Mouse (Mus musculus) CH12.LX (cell line): Measurements from ENCODE around the gene Tmem50b. TPM values are rescaled to one million over a fixed set of nuclear protein-coding genes. Genes with fewer than 3 reads are reported as not detected.

ENCODE experiments used
- DNase-seq: peaks from one replicate; pipeline ENCODE4 v3.0.0-alpha.2; 2013; ENCODE audit errors: extremely low read depth
- H3K27ac ChIP-seq: 2 replicates; pipeline ENCODE4 v1.5.1; 2012; ENCODE audit warnings: low read depth, mild to moderate bottlenecking, control low read depth, moderate library complexity; ENCODE audit not compliant: insufficient read depth
- H3K27me3 ChIP-seq: replicated peaks from 2 replicates; pipeline ENCODE3; 2012; ENCODE audit warnings: inconsistent platforms
- H3K36me3 ChIP-seq, 2 experiments: replicated peaks in 1 of 2; 2 replicates each; pipeline versions ENCODE3 to v1.6.1; 2012; ENCODE audit warnings: inconsistent platforms in 1 of 2, low read length in 1 of 2, mild to moderate bottlenecking in 1 of 2, mixed read lengths in 1 of 2, moderate library complexity in 1 of 2; ENCODE audit not compliant: control insufficient read depth in 1 of 2, insufficient read depth in 1 of 2
- H3K4me1 ChIP-seq, 2 experiments: 2 replicates each; pipeline ENCODE4 v1.6.1; 2012; ENCODE audit warnings: inconsistent platforms in 1 of 2, moderate library complexity in 1 of 2; ENCODE audit not compliant: insufficient read depth in 2 of 2, control insufficient read depth in 1 of 2
- H3K4me2 ChIP-seq: 2 replicates; pipeline ENCODE4 v1.6.1; 2012; ENCODE audit warnings: low read depth, mild to moderate bottlenecking, control low read depth; ENCODE audit not compliant: poor library complexity, insufficient read depth, severe bottlenecking
- H3K4me3 ChIP-seq, 3 experiments: fragments of 150-350 bp in 1 of 3; sonication (generic) in 1 of 3; replicated peaks in 1 of 3; 2 replicates each; pipeline versions ENCODE3 to v1.5.1; 2011 to 2012; ENCODE audit warnings: low read depth in 2 of 3, low read length in 2 of 3, mild to moderate bottlenecking in 2 of 3, moderate library complexity in 2 of 3, control low read depth in 1 of 3, improper control_type of control experiment in 1 of 3, inconsistent platforms in 1 of 3, mixed read lengths in 1 of 3; ENCODE audit not compliant: poor library complexity in 1 of 3
- H3K79me2 ChIP-seq: replicated peaks from 2 replicates; pipeline ENCODE4 v1.6.1; 2012; ENCODE audit warnings: mild to moderate bottlenecking, moderate library complexity; ENCODE audit not compliant: control insufficient read depth, poor library complexity, insufficient read depth, severe bottlenecking; ENCODE audit errors: extremely low read depth
- H3K9ac ChIP-seq: 2 replicates; pipeline ENCODE4 v1.6.1; 2012; ENCODE audit warnings: low read depth, mild to moderate bottlenecking, control low read depth, moderate library complexity; ENCODE audit not compliant: insufficient read depth
- H3K9me3 ChIP-seq: replicated peaks from 2 replicates; pipeline ENCODE3; 2012; ENCODE audit warnings: low read length, inconsistent platforms, mixed read lengths
- BHLHE40 ChIP-seq: IDR thresholded peaks from 2 replicates; pipeline ENCODE4 v1.6.1; 2011; ENCODE audit warnings: mild to moderate bottlenecking, low read depth, low read length, improper control_type of control experiment
- CHD1 ChIP-seq: IDR thresholded peaks from 2 replicates; pipeline ENCODE4 v1.6.1; 2012; ENCODE audit warnings: low read depth, low read length, improper control_type of control experiment, inconsistent platforms
- CHD2 ChIP-seq: IDR thresholded peaks from 2 replicates; pipeline ENCODE4 v1.6.1; 2011; ENCODE audit warnings: low read length, improper control_type of control experiment
- CTCF ChIP-seq, 2 experiments: IDR thresholded peaks in 1 of 2; conservative IDR thresholded peaks in 1 of 2; 2 replicates each; pipeline ENCODE4 v1.5.1; 2011 to 2012; ENCODE audit warnings: low read depth in 2 of 2, low read length in 2 of 2, improper control_type of control experiment in 1 of 2, inconsistent platforms in 1 of 2, mild to moderate bottlenecking in 1 of 2, moderate library complexity in 1 of 2
- E2F4 ChIP-seq: IDR thresholded peaks from 2 replicates; pipeline ENCODE4 v1.6.1; 2011; ENCODE audit warnings: low read depth, low read length, improper control_type of control experiment; ENCODE audit not compliant: insufficient replicate concordance
- ELF1 ChIP-seq: IDR thresholded peaks from 2 replicates; pipeline ENCODE4 v1.6.1; 2014; ENCODE audit warnings: low read depth, mild to moderate bottlenecking, inconsistent platforms, low read length, improper control_type of control experiment
- EP300 ChIP-seq: IDR thresholded peaks from 2 replicates; pipeline ENCODE4 v1.6.1; 2011; ENCODE audit warnings: low read length, improper control_type of control experiment
- ETS1 ChIP-seq: conservative IDR thresholded peaks from 2 replicates; pipeline ENCODE4 v1.6.1; 2012; ENCODE audit warnings: low read depth, mild to moderate bottlenecking, inconsistent platforms, low read length, improper control_type of control experiment, moderate library complexity
- GABPA ChIP-seq: IDR thresholded peaks from 2 replicates; pipeline ENCODE4 v1.6.1; 2012; ENCODE audit warnings: low read depth, low read length, improper control_type of control experiment, inconsistent platforms; ENCODE audit not compliant: insufficient replicate concordance
- HCFC1 ChIP-seq: IDR thresholded peaks from 2 replicates; pipeline ENCODE4 v1.6.1; 2012; ENCODE audit warnings: low read depth, mild to moderate bottlenecking, inconsistent platforms, low read length, improper control_type of control experiment
- IRF4 ChIP-seq: IDR thresholded peaks from 2 replicates; pipeline ENCODE4 v1.6.1; 2014; ENCODE audit warnings: low read depth, mild to moderate bottlenecking, inconsistent platforms, low read length, improper control_type of control experiment
- JUN ChIP-seq: IDR thresholded peaks from 2 replicates; pipeline ENCODE4 v1.6.1; 2011; ENCODE audit warnings: low read depth, mild to moderate bottlenecking, low read length, improper control_type of control experiment, moderate library complexity; ENCODE audit not compliant: insufficient read depth
- JUND ChIP-seq: conservative IDR thresholded peaks from 2 replicates; pipeline ENCODE4 v1.6.1; 2011; ENCODE audit warnings: low read depth, low read length, improper control_type of control experiment
- KAT2A ChIP-seq: IDR thresholded peaks from 2 replicates; pipeline ENCODE4 v1.6.1; 2012; ENCODE audit warnings: low read length, improper control_type of control experiment, inconsistent platforms; ENCODE audit not compliant: insufficient replicate concordance
- MAFK ChIP-seq: IDR thresholded peaks from 2 replicates; pipeline ENCODE4 v1.6.1; 2011; ENCODE audit warnings: low read length, improper control_type of control experiment; ENCODE audit not compliant: insufficient replicate concordance
- MAX ChIP-seq: IDR thresholded peaks from 2 replicates; pipeline ENCODE4 v1.6.1; 2011; ENCODE audit warnings: low read length, improper control_type of control experiment
- MAZ ChIP-seq: IDR thresholded peaks from 2 replicates; pipeline ENCODE4 v1.6.1; 2012; ENCODE audit warnings: low read depth, mild to moderate bottlenecking, inconsistent platforms, low read length, improper control_type of control experiment, moderate library complexity
- MEF2A ChIP-seq: IDR thresholded peaks from 2 replicates; pipeline ENCODE4 v1.6.1; 2014; ENCODE audit warnings: low read depth, mild to moderate bottlenecking, inconsistent platforms, low read length, improper control_type of control experiment, borderline replicate concordance
- MXI1 ChIP-seq: IDR thresholded peaks from 2 replicates; pipeline ENCODE4 v1.6.1; 2011; ENCODE audit warnings: mild to moderate bottlenecking, low read depth, low read length, improper control_type of control experiment
- MYC ChIP-seq: IDR thresholded peaks from 2 replicates; pipeline ENCODE4 v1.6.1; 2011; ENCODE audit warnings: low read depth, mild to moderate bottlenecking, improper control_type of control experiment, low read length
- NELFE ChIP-seq: IDR thresholded peaks from 2 replicates; pipeline ENCODE4 v1.6.1; 2011; ENCODE audit warnings: low read depth, low read length, improper control_type of control experiment
- NRF1 ChIP-seq: IDR thresholded peaks from 2 replicates; pipeline ENCODE4 v1.6.1; 2014; ENCODE audit warnings: low read depth, mild to moderate bottlenecking, inconsistent platforms, low read length, improper control_type of control experiment, moderate library complexity
- PAX5 ChIP-seq: IDR thresholded peaks from 2 replicates; pipeline ENCODE4 v1.6.1; 2012; ENCODE audit warnings: low read length, inconsistent platforms, mixed read lengths
- POLR2A ChIP-seq: IDR thresholded peaks from 2 replicates; pipeline ENCODE4 v1.6.1; 2011; ENCODE audit warnings: low read depth, mild to moderate bottlenecking, improper control_type of control experiment, low read length
- POLR2AphosphoS2 ChIP-seq: IDR thresholded peaks from 2 replicates; pipeline ENCODE4 v1.6.1; 2011; ENCODE audit warnings: low read depth, low read length, improper control_type of control experiment
- RAD21 ChIP-seq: IDR thresholded peaks from 2 replicates; pipeline ENCODE4 v1.6.1; 2011; ENCODE audit warnings: low read depth, mild to moderate bottlenecking, low read length, improper control_type of control experiment, moderate library complexity
- RCOR1 ChIP-seq: conservative IDR thresholded peaks from 2 replicates; pipeline ENCODE4 v1.6.1; 2012; ENCODE audit warnings: low read depth, mild to moderate bottlenecking, inconsistent platforms, low read length, improper control_type of control experiment
- SIN3A ChIP-seq: IDR thresholded peaks from 2 replicates; pipeline ENCODE4 v1.6.1; 2012; ENCODE audit warnings: low read length, improper control_type of control experiment, inconsistent platforms
- SMC3 ChIP-seq: IDR thresholded peaks from 2 replicates; pipeline ENCODE4 v1.6.1; 2011; ENCODE audit warnings: low read depth, low read length, improper control_type of control experiment
- TBP ChIP-seq: conservative IDR thresholded peaks from 2 replicates; pipeline ENCODE4 v1.6.1; 2011; ENCODE audit warnings: low read depth, low read length, improper control_type of control experiment
- TCF12 ChIP-seq: IDR thresholded peaks from 2 replicates; pipeline ENCODE4 v1.6.1; 2014; ENCODE audit warnings: low read depth, mild to moderate bottlenecking, inconsistent platforms, low read length, improper control_type of control experiment
- UBTF ChIP-seq: IDR thresholded peaks from 2 replicates; pipeline ENCODE4 v1.6.1; 2012; ENCODE audit warnings: low read depth, mild to moderate bottlenecking, inconsistent platforms, low read length, improper control_type of control experiment, moderate library complexity
- USF1 ChIP-seq: IDR thresholded peaks from 2 replicates; pipeline ENCODE4 v1.6.1; 2014; ENCODE audit warnings: low read depth, mild to moderate bottlenecking, inconsistent platforms, low read length, improper control_type of control experiment
- USF2 ChIP-seq: conservative IDR thresholded peaks from 2 replicates; pipeline ENCODE4 v1.6.1; 2011; ENCODE audit warnings: low read depth, low read length, improper control_type of control experiment
- ZC3H11A ChIP-seq: IDR thresholded peaks from 2 replicates; pipeline ENCODE4 v1.6.1; 2012; ENCODE audit warnings: low read depth, mild to moderate bottlenecking, inconsistent platforms, low read length, improper control_type of control experiment
- ZKSCAN1 ChIP-seq: IDR thresholded peaks from 2 replicates; pipeline ENCODE4 v1.6.1; 2012; ENCODE audit warnings: low read depth, inconsistent platforms, low read length, improper control_type of control experiment, borderline replicate concordance
- ZMIZ1 ChIP-seq: IDR thresholded peaks from 2 replicates; pipeline ENCODE4 v1.6.1; 2012; ENCODE audit warnings: low read depth, mild to moderate bottlenecking, inconsistent platforms, low read length, improper control_type of control experiment
- ZNF384 ChIP-seq: IDR thresholded peaks from 2 replicates; pipeline ENCODE4 v1.6.1; 2012; ENCODE audit warnings: low read depth, low read length, improper control_type of control experiment, inconsistent platforms
- dilution Hi-C: fragments of 300-500 bp; cut with MboI; formaldehyde crosslinking; loops from 2 replicates; pipeline ENCODE4 v1.14.3; 2020; ENCODE audit warnings: low sequenced_read_pairs; ENCODE audit not compliant: extremely low pct_unique_long_range_greater_than_20kb, extremely low pct_ligation_motif_present
- in situ Hi-C: fragments of 300-500 bp; cut with MboI; formaldehyde crosslinking; loops from 3 replicates; pipeline ENCODE4 v1.14.3; 2019; ENCODE audit warnings: low sequenced_read_pairs, low pct_ligation_motif_present, low pct_unique_long_range_greater_than_20kb, mixed read lengths
- polyA plus RNA-seq: library from polyadenylated mRNA; unstranded; fragments of >175 nt; gene quantifications from 2 replicates; pipeline ENCODE4 v1.2.1, GENCODE M21; 2012; ENCODE audit warnings: low read depth; ENCODE audit not compliant: insufficient read length
- total RNA-seq, 2 experiments: library from RNA; depleted of rRNA; stranded (reverse); fragments of 300-350 nt in 1 of 2; fragments of >200 nt in 1 of 2; gene quantifications; 2 replicates each; pipeline ENCODE4 v1.2.3; 2012 to 2014

Gene Tmem50b
- total and polyA plus RNA-seq, 3 experiments, result 6.1 to 15.9 (median 12.7) TPM

- Histone ChIP-seq H3K9ac (no peak overlapping the region), H3K9me3 (no peaks in the 10 kb centered on the region), H3K79me2 (no peaks in the 10 kb centered on the region), H3K4me3 (no peak overlapping the region), H3K4me1 (peaks cover 5 to 15% of the 10 kb centered on the region in 2 experiments; a peak in 3 of 4 replicates), H3K36me3 (peaks cover 7 to 48% of the 10 kb centered on the region in 2 experiments), H3K27ac (no peak overlapping the region), H3K27me3 (no peaks in the 10 kb centered on the region), H3K4me2 (no peak overlapping the region)
- peak; percentile 74 for DNase-seq
- TF ChIP-seq USF1 (no peak), ETS1 (no peak), HCFC1 (no peak), CTCF (conservative IDR thresholded peaks at IDR 0.05 in 1 of 2, IDR thresholded peaks at IDR 0.05 in 1 of 2; ENCODE audit: low read depth in 2 of 2, low read length in 2 of 2) (peak; percentile 75 to 91), TCF12 (no peak), NRF1 (no peak), UBTF (no peak), MAFK (no peak), RCOR1 (no peak), ZC3H11A (peak; percentile 74), PAX5 (no peak), ZKSCAN1 (no peak), POLR2AphosphoS2 (no peak), USF2 (no peak), MAZ (no peak), ZNF384 (no peak), EP300 (no peak), MAX (no peak), TBP (no peak), POLR2A (no peak), KAT2A (no peak), SIN3A (no peak), E2F4 (no peak), ELF1 (no peak), NELFE (peak; percentile 50; the same call in 1 of the 2 replicates), JUND (0 out of 2 replicates have a peak, but pooled peaks have one; percentile 25), BHLHE40 (no peak), MXI1 (no peak), CHD1 (no peak), JUN (no peak), SMC3 (peak; percentile 92), IRF4 (no peak), GABPA (no peak), MEF2A (no peak), CHD2 (no peak), RAD21 (peak; percentile 85), MYC (peak; percentile 89), ZMIZ1 (no peak)
- in situ Hi-C loops (no loop called here), dilution Hi-C loops (no loop called here)
Measured at GRCm38 (mm10) chr16:91582307-91582706, 15.3 kb downstream of the Tmem50b start.
